Mouse (Mus musculus): ENCODE measurements around the gene Nav2.

Gene Nav2

DNA sequence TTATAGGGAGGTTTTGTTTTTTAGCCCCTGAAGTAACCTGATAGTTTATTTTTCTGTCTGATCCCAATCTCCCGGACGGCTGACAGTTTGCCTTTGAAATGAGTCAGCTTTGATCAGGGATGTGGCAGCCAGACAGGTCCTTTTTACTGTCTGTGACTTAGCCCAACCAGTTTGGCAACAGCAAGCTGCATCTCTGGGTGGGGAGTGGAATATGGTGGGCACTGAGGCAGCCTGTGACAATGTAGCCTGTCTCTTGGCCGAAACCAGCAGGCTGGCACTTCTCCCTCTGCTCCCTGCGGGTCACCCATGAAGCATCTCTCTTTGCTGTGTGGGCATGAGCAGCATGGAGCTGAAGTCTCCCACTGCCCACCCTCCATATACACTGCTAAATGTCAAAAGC, 421.7 kb downstream of the Nav2 start:
- DNase-seq (ENCODE audit: low spot score) = no peak

DNA sequence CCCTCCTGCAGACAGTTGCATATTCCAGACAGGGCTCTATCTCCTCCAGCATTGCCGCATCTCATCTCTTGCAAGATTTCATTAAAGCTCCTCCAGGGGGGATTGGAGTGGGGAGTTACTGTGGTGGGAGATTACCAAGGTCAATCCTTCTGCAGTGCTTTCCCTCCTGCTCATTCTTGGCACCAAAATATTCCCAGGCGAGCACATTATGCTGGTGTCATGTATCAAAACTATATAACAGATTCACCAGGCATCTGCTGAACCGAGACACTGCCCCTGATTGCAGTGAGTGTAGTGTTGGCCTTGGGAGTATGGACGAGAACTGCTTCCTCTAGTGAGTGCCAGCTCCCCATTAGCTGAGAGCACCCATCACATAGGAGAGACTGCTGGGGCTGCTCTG, 423.4 kb downstream of the Nav2 start:
- DNase-seq (ENCODE audit: low spot score) = no peak

DNA sequence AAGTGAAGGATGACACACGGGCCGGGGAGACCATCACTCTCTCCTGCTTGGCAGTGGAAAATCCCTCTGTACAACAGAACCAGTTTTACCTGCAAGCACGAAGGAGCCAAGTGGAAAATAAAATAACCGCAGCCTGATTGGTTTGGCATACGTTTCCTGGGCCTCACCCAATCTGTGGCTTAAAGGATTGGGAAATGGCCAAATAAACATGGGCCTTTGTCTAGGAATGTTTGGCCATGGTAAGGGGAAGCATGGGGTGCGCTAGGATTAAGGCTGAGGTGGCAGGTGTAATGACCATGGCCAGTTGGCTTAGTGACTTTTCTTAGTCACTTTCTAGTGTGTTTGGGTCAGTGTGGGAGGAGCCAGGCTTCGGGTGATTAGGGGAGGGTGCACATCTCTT, 424.1 kb downstream of the Nav2 start:
- DNase-seq (ENCODE audit: low spot score) = no peak

DNA sequence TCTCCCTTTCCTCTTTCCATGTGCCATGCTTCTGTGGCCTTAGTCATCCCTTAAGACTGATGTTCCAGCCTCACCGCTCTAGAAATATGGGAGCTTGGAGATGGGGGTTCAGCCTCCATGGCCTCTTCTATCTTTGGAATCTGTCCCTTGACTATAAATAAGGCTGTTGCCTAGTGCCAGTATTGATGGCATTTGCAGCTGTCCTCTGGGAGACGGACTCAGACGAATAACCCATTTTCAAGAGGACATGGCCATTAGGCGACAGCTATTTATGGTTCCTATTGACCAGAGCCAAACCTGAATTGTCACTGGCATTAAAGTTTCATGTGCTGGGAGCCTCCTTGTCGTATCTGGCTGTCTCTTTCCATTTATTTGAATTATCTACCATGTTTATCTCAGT, 425.6 kb downstream of the Nav2 start:
- DNase-seq (ENCODE audit: low spot score) = no peak

DNA sequence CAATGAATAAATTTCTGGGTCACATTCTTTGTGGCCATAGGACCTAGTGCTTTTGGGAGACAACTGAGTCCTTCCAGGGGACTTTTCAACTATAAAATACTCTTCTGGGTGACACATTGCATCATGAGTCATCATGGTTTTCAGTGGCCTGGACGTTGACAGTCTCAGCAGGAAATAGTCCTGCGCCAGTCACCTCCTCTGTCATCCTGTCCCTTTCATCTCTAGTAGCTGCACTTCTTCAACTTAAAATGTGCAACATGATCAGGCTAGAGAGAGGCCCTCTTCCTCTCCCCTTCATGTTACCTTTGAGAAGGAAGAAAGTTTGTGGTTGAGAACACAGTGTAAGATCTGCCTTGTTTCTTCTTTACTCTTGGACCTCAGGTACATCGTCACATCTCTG, 426.5 kb downstream of the Nav2 start:
- DNase-seq (ENCODE audit: low spot score) = no peak

DNA sequence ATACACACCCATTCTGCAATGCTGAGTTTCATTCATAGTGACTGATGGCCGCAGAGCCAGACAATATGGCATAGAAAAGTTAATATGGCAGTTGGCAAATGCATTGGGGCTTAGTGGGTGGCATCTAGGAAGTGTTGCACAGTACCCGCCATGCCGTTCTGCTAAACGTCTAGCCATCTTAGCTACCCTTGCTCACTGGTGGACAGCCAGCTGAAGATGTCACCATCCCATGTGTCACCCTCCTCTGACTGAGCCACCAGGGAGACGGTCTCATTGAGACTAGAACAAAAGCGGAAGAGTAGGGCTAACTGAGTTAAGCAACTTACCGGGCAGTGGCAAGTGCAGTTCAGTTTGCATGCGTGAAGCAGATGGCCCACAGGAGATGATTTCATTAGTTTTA, 428.2 kb downstream of the Nav2 start:
- DNase-seq (ENCODE audit: low spot score) = no peak

DNA sequence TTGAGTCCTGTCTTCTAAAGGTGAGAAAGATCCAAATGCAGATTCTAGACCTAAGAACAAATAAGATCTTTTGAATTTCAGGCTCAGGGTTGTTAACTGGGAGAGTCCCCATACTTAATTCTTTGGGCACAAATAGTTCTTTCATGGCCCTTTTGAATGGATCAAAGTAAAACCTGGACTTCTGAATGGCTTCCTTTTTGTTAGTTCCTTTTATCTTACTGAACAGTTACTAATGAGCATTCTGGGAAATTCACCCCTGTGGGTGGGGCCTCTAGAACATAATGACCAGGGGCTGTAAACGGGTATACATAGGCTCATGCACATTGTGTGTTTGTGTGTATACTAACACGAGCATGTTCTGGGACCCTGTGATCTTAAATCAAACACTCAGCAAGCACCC, 429.2 kb downstream of the Nav2 start:
- DNase-seq (ENCODE audit: low spot score) = no peak

DNA sequence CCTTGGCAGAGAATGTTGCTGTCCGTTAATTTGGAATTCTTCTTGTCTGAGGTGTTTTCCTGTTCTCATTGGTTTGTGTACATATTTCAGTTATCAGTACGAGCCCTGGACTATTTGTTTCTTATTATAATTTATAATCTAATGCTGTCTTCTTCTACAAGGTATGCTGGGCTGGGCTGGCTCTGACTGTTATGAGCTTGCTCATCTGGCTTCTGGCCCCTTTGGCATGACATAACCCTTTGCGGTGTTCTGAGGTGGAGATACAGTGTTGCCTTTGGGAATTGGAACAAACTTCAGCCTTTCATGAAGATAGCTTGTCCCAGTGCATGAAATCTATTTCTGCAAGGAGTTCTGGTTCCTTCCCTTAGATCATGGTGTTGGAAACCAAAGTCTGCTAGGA, 431.4 kb downstream of the Nav2 start:
- DNase-seq (ENCODE audit: low spot score) = no peak

DNA sequence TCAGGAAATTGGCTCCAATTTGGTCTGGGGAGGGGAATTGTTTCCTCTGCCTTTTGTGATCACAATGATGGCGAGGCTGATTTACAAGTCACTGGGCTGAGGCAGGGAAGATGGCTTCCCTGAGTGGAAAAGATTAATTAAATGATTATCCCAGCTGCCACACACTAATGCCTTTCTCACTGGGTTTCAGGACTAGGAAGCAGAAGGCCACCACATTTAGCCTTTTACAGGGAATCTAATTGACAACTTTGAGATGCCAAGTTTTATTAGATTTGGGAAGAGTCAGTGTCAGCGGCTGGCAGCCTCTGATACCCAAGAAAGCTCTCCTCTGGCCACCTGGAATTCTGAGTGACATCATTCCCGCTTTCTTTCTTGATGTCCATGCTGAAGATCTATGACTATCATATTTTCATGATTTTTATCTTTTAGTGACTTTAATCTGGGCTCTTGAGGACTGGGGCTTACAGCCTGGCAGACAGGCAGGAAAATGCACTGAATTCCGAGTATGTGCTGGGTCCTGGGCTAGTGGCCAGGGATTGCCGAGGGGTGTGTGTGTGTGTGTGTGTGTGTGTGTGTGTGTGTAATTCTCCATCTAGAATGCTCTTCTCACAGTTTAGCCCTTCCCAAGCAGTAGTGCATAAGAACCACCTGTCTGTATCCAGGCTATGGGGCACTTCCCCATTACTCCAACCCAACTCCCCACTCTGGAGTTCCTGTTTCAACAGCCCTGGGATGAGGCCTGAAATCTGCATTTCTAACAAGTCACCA, 432.8 kb downstream of the Nav2 start:
- no peak for DNase-seq (ENCODE audit: low spot score)

DNA sequence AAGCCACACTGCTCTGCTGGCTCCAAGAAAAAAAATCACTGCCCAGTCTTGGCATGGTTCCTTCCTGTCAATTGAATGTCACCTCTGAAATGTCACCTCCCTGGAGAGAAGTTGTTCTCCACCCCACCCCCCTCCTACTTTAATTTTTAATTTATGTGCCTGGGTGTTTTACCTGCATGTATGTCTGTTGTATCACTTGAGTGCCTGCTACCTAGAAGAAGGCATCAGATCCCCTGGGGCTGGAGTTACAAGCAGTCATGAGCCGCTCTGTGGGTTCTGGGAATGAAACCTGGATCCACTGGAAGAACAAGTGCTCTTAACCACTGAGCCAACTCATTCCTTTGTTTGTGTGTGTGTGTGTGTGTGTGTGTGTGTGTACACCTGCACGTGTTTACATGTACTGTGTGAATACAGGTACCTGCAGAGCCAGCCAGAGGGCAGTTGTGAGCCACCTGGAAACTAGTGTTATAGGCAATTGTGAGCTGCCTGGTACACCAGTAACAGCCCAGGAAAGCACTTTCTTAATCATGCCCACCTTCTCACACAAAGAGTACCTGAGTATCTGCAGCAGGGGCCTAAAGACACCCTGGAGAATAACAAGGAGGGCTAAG, 433.5 kb downstream of the Nav2 start:
- no peak for DNase-seq (ENCODE audit: low spot score)

DNA sequence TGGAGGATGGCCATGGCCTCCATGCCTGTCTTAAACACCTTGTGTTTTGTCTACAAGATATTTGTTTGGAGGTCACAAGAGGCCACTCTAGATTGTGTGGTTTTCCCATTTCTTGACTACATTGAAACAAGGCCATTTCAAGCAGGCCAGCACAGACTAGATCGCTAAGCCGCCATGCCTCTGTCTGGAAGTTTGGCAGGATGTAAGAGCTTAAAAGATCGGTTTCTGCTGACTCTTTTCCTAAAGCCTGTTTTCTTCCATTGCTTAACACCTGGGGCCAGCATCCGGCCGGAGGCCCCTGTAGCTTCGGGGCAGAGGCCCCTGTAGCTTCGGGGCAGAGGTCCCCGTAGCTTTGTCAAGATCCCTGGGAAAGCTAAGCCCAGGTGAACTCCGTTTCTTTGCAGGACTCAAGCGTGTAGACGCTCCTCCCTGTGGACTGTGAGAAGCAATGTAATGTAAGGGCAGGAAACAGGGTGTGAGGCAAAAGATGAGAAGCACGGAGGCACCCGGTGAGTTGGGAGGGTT, 434.1 kb downstream of the Nav2 start:
- no peak for DNase-seq (ENCODE audit: low spot score)

DNA sequence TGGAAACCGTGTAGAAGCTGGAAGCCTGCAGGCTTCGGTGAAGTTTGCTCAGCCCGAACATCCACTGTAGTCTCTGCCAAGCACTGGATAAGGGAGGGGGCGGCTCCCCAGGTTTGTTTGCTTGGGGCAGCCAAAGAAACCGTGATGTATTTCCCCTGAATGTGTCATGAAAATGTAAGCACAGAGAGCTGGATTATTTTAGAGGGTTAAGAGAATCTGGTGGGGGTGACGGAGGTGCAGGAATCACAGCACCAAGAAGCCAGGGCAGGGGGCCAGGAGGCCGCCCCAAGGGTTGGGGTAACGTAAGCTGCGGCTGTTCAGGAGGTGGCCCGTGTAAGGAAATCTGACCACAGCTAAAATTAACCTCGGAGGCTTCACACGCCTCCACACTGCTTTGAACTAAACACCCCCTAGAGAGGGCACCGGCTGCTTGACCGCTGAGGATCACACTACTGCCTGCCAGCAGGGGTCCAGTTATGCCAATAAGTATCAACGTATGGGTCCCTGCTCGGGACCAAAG, 434.6 kb downstream of the Nav2 start:
- DNase-seq (ENCODE audit: low spot score) = no peak

DNA sequence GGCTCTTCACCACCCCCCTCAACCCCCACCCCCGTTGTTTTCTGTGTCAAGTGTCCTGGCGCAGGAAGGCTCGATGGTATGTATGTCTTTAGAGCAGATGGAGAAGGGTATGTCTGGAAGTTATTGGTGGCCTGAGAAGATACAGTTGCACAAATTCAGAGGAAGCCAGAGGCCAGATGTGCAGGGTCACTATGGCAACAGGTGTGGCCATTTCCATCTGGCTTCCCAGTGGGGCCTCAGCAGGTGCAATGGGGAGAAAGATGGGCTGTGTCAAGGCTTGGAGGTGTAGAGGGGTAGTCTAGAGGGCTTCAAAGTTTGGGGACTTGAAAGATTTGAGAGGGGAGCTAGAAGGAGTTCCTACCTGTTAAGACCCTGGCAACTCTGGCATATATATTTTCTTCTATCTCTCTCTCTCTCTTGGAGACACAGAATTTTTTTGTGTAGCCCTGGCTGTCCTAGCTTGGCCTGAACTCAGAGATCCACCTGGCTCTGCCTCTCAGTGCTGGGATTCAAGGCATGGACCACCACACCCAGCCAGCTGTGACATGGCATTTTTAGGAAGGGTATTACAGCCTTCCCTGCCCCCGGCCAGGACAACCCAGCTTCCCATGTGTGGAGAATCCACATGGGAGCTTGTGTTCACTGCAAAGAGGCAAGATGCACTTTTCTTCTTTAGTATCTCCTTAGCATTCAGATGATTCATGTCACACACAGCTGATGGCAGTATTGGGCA, 435.4 kb downstream of the Nav2 start:
- no peak for DNase-seq (ENCODE audit: low spot score)

DNA sequence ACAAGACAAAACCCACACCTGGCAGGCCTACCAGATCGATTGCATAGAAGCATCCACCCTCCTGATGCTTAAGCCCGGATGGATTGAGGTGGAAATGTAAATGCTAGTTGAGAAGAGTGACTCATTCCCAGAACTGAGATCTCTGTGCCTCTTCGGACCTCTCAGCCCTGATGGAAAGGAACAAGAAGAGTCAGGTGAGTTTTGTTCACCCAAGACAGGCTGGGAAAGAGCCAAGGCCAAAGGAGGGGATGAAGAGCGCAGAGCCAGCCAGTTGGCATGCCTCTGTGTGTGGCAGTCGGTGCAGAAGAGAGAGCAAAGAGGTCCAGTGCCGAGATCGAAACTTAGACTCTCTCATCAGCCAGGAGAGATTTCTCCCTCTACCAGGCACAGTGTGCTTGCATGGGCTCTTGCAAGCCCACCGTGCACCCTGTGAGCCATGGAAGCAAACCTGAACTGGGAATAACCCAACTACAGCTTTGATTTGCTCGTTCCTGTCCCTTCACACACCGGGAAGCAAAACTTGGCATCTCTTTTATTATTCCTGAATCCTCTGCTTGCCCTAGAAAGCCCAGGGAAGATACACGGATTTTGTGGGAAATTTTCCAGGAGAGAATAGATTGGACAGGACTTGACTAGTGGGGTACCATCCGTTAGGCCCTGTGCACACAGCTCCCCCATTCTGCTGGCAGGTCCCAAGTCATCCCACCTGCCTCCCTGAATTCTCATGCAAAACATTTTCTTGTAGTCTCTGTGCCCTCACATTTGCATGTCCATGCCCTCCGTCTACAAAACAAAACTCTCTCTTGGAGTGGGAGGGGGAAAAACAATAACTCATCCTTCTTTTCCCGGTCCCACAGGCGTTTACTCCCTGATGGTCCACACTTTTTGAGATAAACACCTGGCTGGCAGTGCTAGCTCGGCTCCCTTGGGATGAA, 439.1 kb downstream of the Nav2 start:
- no peak for DNase-seq (ENCODE audit: low spot score)

DNA sequence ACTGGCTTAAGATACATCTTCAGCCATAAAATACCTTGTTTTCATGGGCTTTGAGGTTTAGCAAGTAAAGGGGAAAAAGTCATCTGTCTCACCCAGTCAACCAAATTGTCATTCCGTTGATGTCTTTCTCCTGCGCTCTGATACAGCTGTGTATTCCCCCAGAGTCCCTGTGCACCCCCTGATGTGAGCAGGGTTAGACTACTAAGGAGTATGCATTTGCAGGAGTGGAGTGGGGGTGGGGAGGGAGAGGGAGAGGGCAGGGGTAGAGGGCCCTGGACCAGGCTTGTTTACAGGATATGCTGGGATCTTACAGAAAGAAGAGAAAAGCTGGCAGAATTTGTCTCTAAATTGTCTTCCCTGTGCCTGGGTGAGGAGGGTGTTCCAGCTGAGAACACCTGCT, 440.1 kb downstream of the Nav2 start:
- no peak for DNase-seq (ENCODE audit: low spot score)

DNA sequence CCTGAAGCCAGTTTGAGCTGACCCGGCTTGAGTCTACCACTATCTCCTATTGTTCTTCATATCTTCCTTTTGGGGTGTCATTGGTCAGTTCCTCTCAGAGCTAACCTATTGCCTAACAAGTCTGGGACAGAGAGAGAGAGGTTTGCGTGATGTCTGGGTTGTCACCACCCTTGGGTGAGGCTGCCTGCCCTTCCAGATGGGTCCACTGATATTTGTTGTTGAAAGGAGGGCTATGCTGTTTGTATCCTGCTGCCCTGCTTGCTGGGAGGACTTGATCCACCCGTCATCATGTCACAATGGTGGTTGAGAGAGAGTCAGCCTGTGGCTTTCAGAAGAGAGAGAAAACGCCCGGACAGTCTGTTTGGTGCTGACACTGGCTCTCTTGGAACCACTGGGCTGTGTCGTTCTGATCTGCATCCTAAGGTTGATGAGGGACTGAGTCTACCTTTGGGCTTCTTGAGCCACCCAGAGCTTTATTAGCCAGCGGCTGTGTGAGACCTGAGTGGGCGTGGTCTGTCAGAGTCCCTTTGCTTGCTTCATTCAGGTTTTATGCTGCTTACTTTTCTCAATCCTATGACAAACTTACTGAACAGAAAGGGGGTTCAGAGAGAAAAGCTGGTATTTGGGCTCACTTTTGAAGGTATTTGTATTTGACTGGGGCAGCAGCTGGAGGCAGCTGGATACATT, 441.9 kb downstream of the Nav2 start:
- DNase-seq (ENCODE audit: low spot score) = no peak

DNA sequence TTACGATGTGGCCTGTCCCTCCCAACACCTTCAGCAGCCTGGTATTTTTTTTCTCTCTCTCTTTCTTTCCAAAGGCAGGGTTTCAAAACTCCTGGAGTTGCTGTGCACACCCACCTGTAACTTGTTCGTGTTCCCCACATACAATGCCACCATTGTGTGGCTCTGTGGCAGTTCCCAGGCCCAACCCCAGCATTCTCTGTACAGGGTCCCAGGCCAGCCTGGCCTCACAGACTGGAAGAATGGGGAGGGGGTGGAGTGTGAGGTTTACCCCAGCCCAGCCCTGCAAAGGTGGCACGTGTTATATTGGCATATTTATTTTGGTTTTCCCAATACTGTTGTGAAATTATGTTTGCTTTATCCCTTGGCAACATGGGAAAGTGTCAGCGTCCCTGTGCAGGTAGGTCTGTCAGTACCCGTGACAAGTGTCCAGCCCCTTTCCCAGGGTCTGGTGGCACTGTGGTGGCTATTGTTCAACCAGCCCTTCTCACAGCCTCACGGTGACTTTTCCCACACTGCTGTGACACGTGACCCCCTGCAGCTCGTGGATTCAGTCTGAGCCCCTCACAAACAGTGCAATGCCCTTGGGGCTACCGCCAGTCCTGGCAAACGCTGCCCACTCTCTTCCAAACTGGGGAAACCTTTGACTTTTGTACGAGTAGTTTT, 443.2 kb downstream of the Nav2 start:
- no peak for DNase-seq (ENCODE audit: low spot score)

DNA sequence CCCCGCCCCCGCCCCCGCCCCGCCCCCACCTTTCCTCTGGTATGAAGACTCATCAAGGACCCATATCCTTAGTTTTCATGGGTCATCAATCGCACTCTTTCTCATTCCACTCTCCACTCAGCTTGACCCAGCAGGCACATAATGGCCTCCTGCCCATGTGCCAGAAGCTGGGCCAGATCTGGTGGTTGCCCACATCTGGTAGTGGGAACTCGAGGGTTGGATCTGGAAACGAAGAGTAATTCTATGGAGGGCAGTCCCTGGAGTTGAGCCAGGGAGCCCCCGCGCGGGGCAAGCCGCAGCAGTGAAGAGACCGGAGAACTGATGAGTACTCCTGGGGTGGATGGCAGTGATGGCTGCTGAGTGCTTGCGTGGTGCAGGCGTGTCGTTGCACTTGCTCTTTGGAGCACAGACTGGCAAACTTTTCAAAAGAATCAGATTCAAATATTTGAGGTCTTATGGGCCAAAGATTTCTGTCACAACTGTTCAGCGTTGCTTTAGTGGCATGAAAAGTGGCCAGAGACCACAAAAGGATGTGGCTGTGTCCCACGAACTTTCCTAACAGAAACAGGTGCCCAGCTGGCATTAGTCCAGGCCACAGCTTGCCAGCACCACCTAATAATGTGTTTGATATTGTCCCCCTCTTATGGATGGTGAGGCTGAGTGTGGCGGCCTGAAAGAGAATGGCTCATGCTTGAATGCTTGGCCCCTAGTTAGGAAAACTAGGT, 449.1 kb downstream of the Nav2 start:
- no peak for DNase-seq (ENCODE audit: low spot score)

DNA sequence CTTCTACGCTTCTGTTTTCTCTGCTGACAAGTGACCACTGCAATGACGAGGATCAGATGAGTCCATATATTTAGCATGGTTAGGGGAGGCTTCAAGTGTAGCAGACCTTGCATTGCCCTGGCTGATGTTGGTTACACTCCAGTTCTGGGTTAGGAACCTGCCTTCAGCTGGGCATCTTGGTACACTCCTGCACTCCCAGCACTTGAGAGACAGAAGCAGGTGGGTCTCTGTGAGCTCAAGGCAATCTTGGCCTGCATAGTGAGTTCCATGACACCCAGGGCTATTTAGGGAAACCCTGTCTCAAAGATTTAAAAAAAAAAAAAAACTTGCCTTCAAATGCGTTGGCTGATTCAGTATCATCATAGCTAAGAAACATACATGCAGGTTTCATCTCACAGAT, 450.6 kb downstream of the Nav2 start:
- no peak for DNase-seq (ENCODE audit: low spot score)

DNA sequence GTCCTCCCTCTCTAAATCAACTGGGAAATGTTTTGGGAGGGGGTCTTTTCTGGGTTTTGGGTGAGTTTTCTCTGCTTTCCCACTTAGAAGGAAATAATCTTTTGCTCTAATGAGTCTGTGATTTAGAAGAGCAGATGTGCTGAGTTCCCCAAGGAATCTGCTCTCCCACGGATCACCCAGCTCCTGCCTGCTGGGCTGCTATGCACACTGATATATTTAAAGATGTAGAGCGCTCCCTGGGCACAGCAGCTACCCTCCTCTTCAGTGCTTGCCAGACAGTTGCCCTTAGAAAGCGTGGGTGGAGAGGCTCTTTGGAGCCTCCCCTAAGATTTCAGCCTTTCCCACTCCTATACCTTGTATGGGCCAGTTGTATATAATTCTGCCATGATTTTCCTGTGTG, 452.1 kb downstream of the Nav2 start:
- no peak for DNase-seq (ENCODE audit: low spot score)

Measured in layer of hippocampus, adult 11-12 months (tissue).